Mouse (Mus musculus) small intestine, adult 2 months (tissue): ENCODE measurements around the gene Mmd2. TPM values are rescaled to one million over a fixed set of nuclear protein-coding genes. Genes with fewer than 3 reads are reported as not detected.

Source experiments
- H3K27ac ChIP-seq: fragments of 200-500 bp; 2 replicates; pipeline ENCODE4 v1.5.1; 2012; ENCODE audit warnings: low read depth, low read length, control low read depth, inconsistent platforms; ENCODE audit not compliant: insufficient read depth
- H3K27me3 ChIP-seq: fragments of 200-500 bp; 2 replicates; pipeline ENCODE4 v1.6.1; 2012; ENCODE audit warnings: mild to moderate bottlenecking, moderate library complexity, low read length, inconsistent platforms; ENCODE audit not compliant: control insufficient read depth, insufficient read depth
- H3K36me3 ChIP-seq: fragments of 200-500 bp; 2 replicates; pipeline ENCODE4 v1.6.1; 2012; ENCODE audit warnings: mild to moderate bottlenecking, low read length, control low read depth, inconsistent platforms; ENCODE audit not compliant: control insufficient read depth, insufficient read depth
- H3K4me1 ChIP-seq: fragments of 200-500 bp; 2 replicates; pipeline ENCODE4 v1.6.1; 2012; ENCODE audit warnings: low read length, inconsistent platforms, mixed read lengths; ENCODE audit not compliant: control insufficient read depth, insufficient read depth, insufficient read length
- H3K4me3 ChIP-seq: fragments of 200-500 bp; 2 replicates; pipeline ENCODE4 v1.5.1; 2012; ENCODE audit warnings: low read depth, mild to moderate bottlenecking, control low read depth, inconsistent platforms, low read length, moderate library complexity
- CTCF ChIP-seq: fragments of 200-500 bp; IDR thresholded peaks from 2 replicates; pipeline ENCODE4 v1.5.1; 2012; ENCODE audit warnings: low read depth, mild to moderate bottlenecking, control low read depth, inconsistent platforms, low read length, moderate library complexity, mixed read lengths; ENCODE audit not compliant: insufficient replicate concordance, insufficient read length; ENCODE audit errors: extremely low read depth
- POLR2A ChIP-seq: fragments of 200-500 bp; IDR thresholded peaks from 2 replicates; pipeline ENCODE4 v1.6.1; 2012; ENCODE audit warnings: low read depth, mild to moderate bottlenecking, control low read depth, inconsistent platforms, low read length, moderate library complexity
- WGBS: fragments of 180-500 bp; shearing (Covaris S2); methylation state at CpG from one replicate; pipeline ENCODE4 v1.1.7; 2018; 5-methylcytosine and 5-hydroxymethylcytosine counted together
- polyA plus RNA-seq: library from polyadenylated mRNA; depleted of rRNA; stranded (reverse); fragments of >200 nt; gene quantifications from 2 replicates; pipeline ENCODE4 v1.2.3, GENCODE M21; 2012; rRNA removed

Gene Mmd2
- polyA plus RNA-seq = 0.13 and 0.20 TPM in 2 replicates

DNA sequence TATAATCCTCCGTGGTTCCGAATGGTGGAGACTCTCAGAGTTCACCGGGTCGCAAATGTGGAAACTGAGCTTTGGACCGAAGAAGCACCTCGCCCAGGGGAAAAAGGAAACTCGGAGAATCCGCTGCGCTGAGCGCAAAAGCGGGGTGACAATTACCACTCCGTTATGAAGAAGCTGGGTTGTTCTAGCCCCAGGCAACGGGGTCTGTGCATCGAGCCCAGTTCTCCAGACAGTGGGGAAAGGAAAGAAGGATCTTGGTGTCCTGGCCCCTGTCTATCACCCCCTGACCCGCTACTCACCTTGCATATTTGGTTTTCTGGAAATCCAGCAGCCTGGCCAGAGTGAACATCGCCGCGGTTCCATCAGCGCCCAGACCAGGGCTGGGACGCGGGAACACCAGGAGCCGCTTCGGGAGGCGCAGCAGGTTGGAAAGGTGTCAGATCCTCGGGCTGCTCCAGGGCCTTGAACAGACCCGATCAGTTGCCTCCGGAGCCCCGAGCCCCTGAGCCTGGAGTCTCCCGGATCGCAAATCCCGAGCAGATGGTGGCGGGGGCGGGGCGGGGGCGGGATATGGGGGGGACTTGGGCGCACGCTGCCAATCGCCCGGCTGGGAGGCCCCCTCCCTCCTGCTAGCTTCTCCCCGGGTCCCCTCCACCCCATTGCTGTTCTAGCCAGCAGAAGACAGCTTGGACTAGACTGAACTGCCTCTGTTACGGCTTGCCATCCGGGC is at the start of gene Mmd2:
TSS of gene Mmd2 (minus strand) at position 542 of the 730 bp plus-strand sequence.
- Histone ChIP-seq H3K4me3 (0 out of 2 replicates have a peak within 1 kb of the TSS, but pooled peaks have one; percentile 17), H3K4me1 (no peaks in the 10 kb centered on the region), H3K36me3 (no peaks in the 10 kb centered on the region), H3K27me3 (peaks cover 19% of the 10 kb centered on the region), H3K27ac (no peak within 1 kb of the TSS)
- TF ChIP-seq CTCF = no peak
- TF ChIP-seq POLR2A = no peak
- WGBS = 5% methylated on average over 42 of the region's 42 CpGs

DNA sequence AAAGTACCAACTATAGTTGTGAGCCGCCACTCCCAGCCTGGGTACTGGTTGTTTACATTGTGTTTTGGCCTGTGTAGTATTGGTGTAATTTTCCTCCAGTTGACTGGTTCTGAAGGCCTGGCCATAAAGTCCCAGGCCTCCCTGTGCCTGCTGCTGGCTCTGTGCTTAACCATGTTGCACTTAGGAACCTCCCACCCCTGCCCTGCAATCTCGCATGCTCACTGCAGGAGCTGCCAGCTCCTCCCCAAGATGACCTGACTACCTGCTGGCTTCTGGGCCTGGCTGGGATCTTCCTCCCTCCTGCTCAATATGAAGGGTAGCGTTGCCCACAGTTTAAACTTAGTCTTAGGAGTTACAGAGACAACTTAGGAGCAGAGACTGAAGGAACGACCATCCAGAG is 43.7 kb upstream of the Mmd2 start:
- Histone ChIP-seq H3K27ac (no peak overlapping the region), H3K27me3 (no peaks in the 10 kb centered on the region), H3K36me3 (peaks cover 11% of the 10 kb centered on the region), H3K4me3 (no peak overlapping the region), H3K4me1 (peaks cover 18% of the 10 kb centered on the region)
- no peak for TF ChIP-seq CTCF
- TF ChIP-seq POLR2A = no peak
- 84% methylated on average over 4 of the region's 4 CpGs for WGBS

DNA sequence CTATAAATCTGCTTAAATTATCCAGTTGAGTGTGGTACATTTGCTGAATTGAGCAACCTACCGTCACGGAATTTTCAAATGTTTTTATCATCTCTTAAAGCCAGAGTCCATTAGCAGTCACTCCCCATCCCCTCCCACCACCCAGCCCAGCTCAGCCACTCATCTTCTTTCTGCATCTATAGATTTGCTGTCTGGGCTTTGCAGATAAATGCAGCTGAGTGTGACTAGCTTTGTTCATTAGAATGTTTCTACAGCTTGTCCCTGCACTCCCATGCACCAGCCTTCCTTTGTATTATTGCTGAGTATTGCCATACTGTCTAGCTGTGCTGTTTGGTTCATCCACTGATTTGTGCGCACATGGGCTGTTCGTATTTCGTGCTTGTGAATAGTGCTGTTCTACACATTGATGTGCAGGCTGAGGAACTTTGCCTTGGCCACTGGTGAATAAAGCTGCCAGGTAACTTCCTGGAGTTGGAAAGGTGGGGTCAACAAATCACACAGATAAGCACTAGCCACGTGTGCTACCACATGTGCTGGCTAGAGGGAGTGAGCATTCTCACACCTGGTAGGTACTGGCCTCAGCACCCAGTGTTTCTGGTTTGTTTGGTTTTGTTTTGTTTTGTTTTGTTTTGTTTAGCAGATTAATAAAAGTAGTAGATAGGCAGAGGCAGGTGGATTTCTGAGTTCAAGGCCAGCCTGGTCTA is 42.3 kb upstream of the Mmd2 start:
- Histone ChIP-seq H3K27ac (peak overlapping the region; percentile 40; the same call in 1 of the 2 replicates), H3K27me3 (no peaks in the 10 kb centered on the region), H3K4me3 (no peak overlapping the region), H3K36me3 (peaks cover 4% of the 10 kb centered on the region), H3K4me1 (peaks cover 18% of the 10 kb centered on the region)
- 31% methylated on average over 6 of the region's 6 CpGs for WGBS
- no peak for TF ChIP-seq POLR2A
- TF ChIP-seq CTCF = no peak

DNA sequence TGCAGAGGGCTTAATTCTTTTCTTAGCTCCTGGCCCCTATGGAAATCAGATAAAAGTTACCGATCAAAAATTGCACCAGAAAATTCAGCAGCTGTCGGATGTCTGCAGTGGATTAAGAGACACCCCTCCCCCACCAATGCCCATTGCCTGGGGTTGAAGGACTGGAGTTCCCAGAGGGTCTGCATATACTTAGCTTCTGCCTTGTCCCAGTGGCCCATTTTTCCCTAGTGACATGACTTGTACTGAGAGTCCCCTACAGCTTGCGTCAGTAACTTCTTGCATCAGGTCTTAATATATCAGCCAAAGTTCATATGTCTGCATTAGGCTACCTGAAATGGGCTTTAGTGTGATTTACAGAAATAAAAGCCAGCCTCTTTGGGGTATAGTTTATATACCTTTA is 41.8 kb upstream of the Mmd2 start:
- WGBS = 51% methylated on average over 3 of the region's 3 CpGs

DNA sequence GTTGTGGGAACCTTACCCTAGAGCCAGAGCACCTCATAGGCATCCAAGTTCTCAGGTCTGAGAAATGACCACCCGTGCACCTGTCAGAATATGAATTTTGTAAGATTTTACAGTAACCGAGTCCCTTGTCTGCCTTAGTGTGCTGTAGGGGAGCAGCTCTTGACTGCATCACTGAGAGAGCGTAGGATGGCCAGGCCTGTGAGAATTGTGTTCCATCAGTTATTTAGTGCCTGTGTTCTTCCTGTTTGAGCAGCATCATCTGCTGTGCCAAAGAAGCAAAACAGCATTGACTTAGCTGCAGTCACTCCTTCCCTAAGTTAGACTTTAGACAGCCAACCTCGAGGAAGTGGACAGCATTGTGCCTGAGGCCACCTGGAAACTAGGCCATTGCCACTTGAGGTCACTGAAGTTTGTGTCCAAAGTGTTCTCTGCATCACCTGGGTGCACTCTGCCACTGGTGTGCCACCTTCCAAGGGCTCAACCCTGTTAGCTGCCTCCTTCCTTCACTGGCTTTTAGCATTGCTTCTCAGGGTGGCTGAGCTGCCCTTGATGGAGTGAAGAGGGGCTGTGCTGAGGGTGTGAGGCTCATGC is 41.0 kb upstream of the Mmd2 start:
- no peak for TF ChIP-seq CTCF
- no peak for TF ChIP-seq POLR2A
- Histone ChIP-seq H3K36me3 (peaks cover 2% of the 10 kb centered on the region), H3K27me3 (no peaks in the 10 kb centered on the region), H3K27ac (no peak overlapping the region), H3K4me1 (peaks cover 18% of the 10 kb centered on the region), H3K4me3 (no peak overlapping the region)
- WGBS = 75% methylated on average over 4 of the region's 4 CpGs

More for the DNA sequence above, 41.8 kb upstream of the Mmd2 start:
- Histone ChIP-seq H3K27me3 (no peaks in the 10 kb centered on the region), H3K27ac (no peak overlapping the region), H3K36me3 (peaks cover 2% of the 10 kb centered on the region), H3K4me1 (peaks cover 18% of the 10 kb centered on the region), H3K4me3 (no peak overlapping the region)
- TF ChIP-seq POLR2A (no peak), CTCF (no peak)

DNA sequence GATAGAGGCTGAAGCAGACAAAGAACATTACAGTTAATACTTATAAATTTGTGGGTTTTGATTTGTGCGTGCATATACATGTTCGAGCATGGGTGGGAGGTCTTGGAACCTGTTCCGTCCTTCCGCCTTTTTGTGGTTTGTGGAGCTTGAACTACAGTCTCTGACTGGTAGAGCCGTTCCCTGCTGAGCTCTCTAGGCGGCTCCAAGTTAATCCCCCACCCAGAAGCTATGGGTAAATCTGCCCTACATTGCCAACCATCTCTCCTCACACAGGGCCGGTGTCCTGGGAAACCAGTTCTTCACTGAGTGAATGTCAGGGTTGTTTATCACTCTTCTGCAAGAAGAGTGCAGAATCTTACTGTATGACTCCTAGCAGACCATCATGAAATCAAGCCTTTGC is 39.6 kb upstream of the Mmd2 start:
- Histone ChIP-seq H3K27ac (no peak overlapping the region), H3K4me1 (peaks cover 18% of the 10 kb centered on the region), H3K36me3 (peaks cover 2% of the 10 kb centered on the region), H3K4me3 (no peak overlapping the region), H3K27me3 (no peaks in the 10 kb centered on the region)
- TF ChIP-seq CTCF (no peak), POLR2A (no peak)
- WGBS = 90% methylated on average over 7 of the region's 7 CpGs
